9 mouse cellular contexts compared by ENCODE assay signal in genomic region chr4:25800284-25800616, GRCm38 (mm10). TPM values are rescaled to one million over a fixed set of nuclear protein-coding genes. Genes with fewer than 3 reads are reported as not detected.
DNase-seq lines count a peak whose midpoint lies in the region; ATAC-seq and TF ChIP-seq lines count a peak whose summit lies in the region.
"Had no signal": no experiment of that assay in that cellular context is flagged by ENCODE, and none has a peak within 500 bp of the region (broad histone marks: within the 10 kb centered on the region; RNA-seq: fewer than 3 reads in every experiment).

No protein-coding gene starts in this region.

- no peak for DNase-seq in lung, postnatal 0 days (ENCODE audit: low spot score)
- no peak for DNase-seq in lung, adult 18-20 months
- DNase-seq in limb, embryonic 14.5 days (ENCODE audit: low spot score) = no peak
- DNase-seq in cerebellum, adult 11 months = no peak
- DNase-seq in adrenal gland, postnatal 14 days = no peak

- TF ChIP-seq CTCF in lung, postnatal 0 days (IDR thresholded peaks at IDR 0.05) = no peak

- 3% methylated on average over 5 of the region's 5 CpGs for WGBS in lung, postnatal 0 days
- 3% methylated on average over 5 of the region's 5 CpGs for WGBS in hindbrain, embryonic 13.5 days
- 7% methylated on average over 5 of the region's 5 CpGs for WGBS in limb, embryonic 14.5 days

- H3K27me3 ChIP-seq in lung, postnatal 0 days (replicated peaks; ENCODE audit: insufficient read depth, low read length) = no peaks in the 10 kb centered on the region
- H3K27me3 ChIP-seq in hindbrain, embryonic 13.5 days = no peaks in the 10 kb centered on the region
- H3K27me3 ChIP-seq in limb, embryonic 14.5 days (ENCODE audit: control insufficient read depth, insufficient read depth, low read length) = peaks cover 16% of the 10 kb centered on the region; the same call in 1 of the 2 replicates

- H3K4me2 ChIP-seq in lung, postnatal 0 days (replicated peaks; ENCODE audit: low read depth, low read length) = peak overlapping the region; percentile 48; the same call in 1 of the 2 replicates
- peak overlapping the region; percentile 73 for H3K4me2 ChIP-seq in hindbrain, embryonic 13.5 days
- H3K4me2 ChIP-seq in limb, embryonic 14.5 days (replicated peaks; ENCODE audit: low read depth, low read length, severe bottlenecking) = peak overlapping the region; percentile 92

- no peak for TF ChIP-seq POLR2A in limb, embryonic 14.5 days (IDR thresholded peaks at IDR 0.05; ENCODE audit: borderline replicate concordance, extremely low read depth, insufficient read depth, insufficient read length)

- H3K9me3 ChIP-seq in lung, postnatal 0 days (ENCODE audit: low read length) = no peaks in the 10 kb centered on the region
- no peaks in the 10 kb centered on the region for H3K9me3 ChIP-seq in hindbrain, embryonic 13.5 days
- no peaks in the 10 kb centered on the region for H3K9me3 ChIP-seq in limb, embryonic 14.5 days (ENCODE audit: control insufficient read depth, low read length)

- TF ChIP-seq EP300 in lung, postnatal 0 days (IDR thresholded peaks at IDR 0.05) = no peak

- no peak overlapping the region for H3K27ac ChIP-seq in lung, postnatal 0 days (ENCODE audit: low read length)
- peak overlapping the region; percentile 91 for H3K27ac ChIP-seq in hindbrain, embryonic 13.5 days
- no peak overlapping the region for H3K27ac ChIP-seq in limb, embryonic 14.5 days (replicated peaks; ENCODE audit: low read depth, low read length)

- H3K4me1 ChIP-seq in lung, postnatal 0 days (ENCODE audit: insufficient read depth, low read depth, low read length) = no peaks in the 10 kb centered on the region
- H3K4me1 ChIP-seq in hindbrain, embryonic 13.5 days (replicated peaks) = peaks cover 9% of the 10 kb centered on the region
- 0 out of 2 replicates have a peak, but pooled peaks cover 2% of the 10 kb centered on the region for H3K4me1 ChIP-seq in limb, embryonic 14.5 days (ENCODE audit: control insufficient read depth, insufficient read depth, low read length)

- H3K4me3 ChIP-seq in lung, postnatal 0 days (ENCODE audit: low read depth, low read length) = no peak overlapping the region
- H3K4me3 ChIP-seq in hindbrain, embryonic 13.5 days = peak overlapping the region; percentile 68
- H3K4me3 ChIP-seq in limb, embryonic 14.5 days (replicated peaks; ENCODE audit: low read length) = peak overlapping the region; percentile 48

- no peak overlapping the region for H3K9ac ChIP-seq in lung, postnatal 0 days (replicated peaks; ENCODE audit: low read depth)
- peak overlapping the region; percentile 84 for H3K9ac ChIP-seq in hindbrain, embryonic 13.5 days
- 0 out of 2 replicates have a peak overlapping the region, but pooled peaks have one; percentile 57 for H3K9ac ChIP-seq in limb, embryonic 14.5 days (ENCODE audit: low read depth, low read length, severe bottlenecking)

- ATAC-seq in lung, postnatal 0 days = no peak
- ATAC-seq in hindbrain, embryonic 13.5 days (ENCODE audit: low FRiP score) = no peak; the same call in 1 of the 2 replicates
- no peak; the same call in 1 of the 2 replicates for ATAC-seq in limb, embryonic 14.5 days (ENCODE audit: low FRiP score, low read depth)
- no peak for ATAC-seq in megakaryocyte progenitor cell, adult 5-6 weeks (replicated peaks; ENCODE audit: poor library complexity)

- no peaks in the 10 kb centered on the region for H3K36me3 ChIP-seq in lung, postnatal 0 days (ENCODE audit: insufficient read depth, low read length)
- H3K36me3 ChIP-seq in hindbrain, embryonic 13.5 days = no peaks in the 10 kb centered on the region
- H3K36me3 ChIP-seq in limb, embryonic 14.5 days (ENCODE audit: control insufficient read depth, insufficient read depth, low read length) = no peaks in the 10 kb centered on the region

RNA-seq across cellular contexts. Expression of gene Fut9, which starts 0.2 kb away (rescaled TPM):
- polyA plus RNA-seq in lung, postnatal 0 days (2015; fragmentation: Nextera tagmentation; extraction: Ambion mirVana) = 0.01 and 0.02 TPM in 2 replicates
- polyA plus RNA-seq in hindbrain, embryonic 13.5 days (2015; fragmentation: Nextera tagmentation; extraction: Ambion mirVana) = 9.8 and 10.9 TPM in 2 replicates
- 0.10 and 0.14 TPM in 2 replicates for polyA plus RNA-seq in limb, embryonic 14.5 days (2012; rRNA removed)
- 0.19 and 0.36 TPM in 2 replicates for polyA plus RNA-seq in limb, embryonic 14.5 days (2014; fragmentation: Nextera tagmentation; extraction: Ambion mirVana)
- not detected in 2 replicates for total RNA-seq in megakaryocyte progenitor cell, adult 5-6 weeks (2015)
- not detected in 2 replicates for total RNA-seq in megakaryocyte progenitor cell, adult 5-6 weeks (2017)
- 0.15 and 0.26 TPM in 2 replicates for total RNA-seq in adrenal gland, postnatal 14 days (2021)
- total RNA-seq: hematopoietic stem cell, adult 5-6 weeks; megakaryocyte-erythroid progenitor cell, adult 5-6 weeks had no signal
